Mouse (Mus musculus): ENCODE measurements around the gene Gucd1. TPM values are rescaled to one million over a fixed set of nuclear protein-coding genes. Genes with fewer than 3 reads are reported as not detected.
A peak's percentile ranks its signal among the peaks of the same experiment; 100 is the strongest.
"Not testable (repeated sequence)": the region's sequence is repeated elsewhere in the genome, so short reads cannot be mapped to it uniquely, and the experiment has no call there.

The Gucd1 gene
- total RNA-seq, 2 experiments from 2014 or later, result 28.7 to 39.0 TPM

GRCm38 (mm10) chr10:75475139-75475850 is 42.5 kb downstream of the Gucd1 start:
- not testable (repeated sequence) for DNase-seq (ENCODE audit: low spot score in 2 of 2)

GRCm38 (mm10) chr10:75474571-75474970 is 43.2 kb downstream of the Gucd1 start:
- DNase-seq (ENCODE audit: low spot score in 2 of 2), result no peak

GRCm38 (mm10) chr10:75473411-75473810 is 44.4 kb downstream of the Gucd1 start:
- DNase-seq (ENCODE audit: low spot score in 2 of 2), result no peak

- DNase-seq (ENCODE audit: low spot score in 2 of 2), result no peak
These were observed 51.8 kb downstream of the Gucd1 start for GRCm38 (mm10) chr10:75465781-75466550.

GRCm38 (mm10) chr10:75462728-75463127 is 55.0 kb downstream of the Gucd1 start:
- no peak for DNase-seq (ENCODE audit: low spot score in 2 of 2)

- DNase-seq (ENCODE audit: low spot score in 2 of 2), result no peak
These were observed 59.4 kb downstream of the Gucd1 start for GRCm38 (mm10) chr10:75458329-75458728.

- DNase-seq (ENCODE audit: low spot score in 2 of 2), result no peak
These were observed 59.9 kb downstream of the Gucd1 start for GRCm38 (mm10) chr10:75457852-75458251.

GRCm38 (mm10) chr10:75456061-75456831 is 61.5 kb downstream of the Gucd1 start:
- DNase-seq (ENCODE audit: low spot score in 2 of 2), result not testable (repeated sequence)

GRCm38 (mm10) chr10:75451036-75451786 is 66.6 kb downstream of the Gucd1 start:
- peak in 1 of 2 experiments; percentile 53 for DNase-seq (ENCODE audit: low spot score in 2 of 2)

GRCm38 (mm10) chr10:75450331-75450730 is 67.4 kb downstream of the Gucd1 start:
- no peak for DNase-seq (ENCODE audit: low spot score in 2 of 2)

GRCm38 (mm10) chr10:75448806-75449420 is 68.9 kb downstream of the Gucd1 start:
- no peak for DNase-seq (ENCODE audit: low spot score in 2 of 2)

GRCm38 (mm10) chr10:75447489-75447888 is 70.3 kb downstream of the Gucd1 start:
- DNase-seq (ENCODE audit: low spot score in 2 of 2), result no peak

- no peak for DNase-seq (ENCODE audit: low spot score in 2 of 2)
These were observed 71.2 kb downstream of the Gucd1 start for GRCm38 (mm10) chr10:75446501-75447083.

- no peak for DNase-seq (ENCODE audit: low spot score in 2 of 2)
These were observed 72.7 kb downstream of the Gucd1 start for GRCm38 (mm10) chr10:75445030-75445429.

- DNase-seq (ENCODE audit: low spot score in 2 of 2), result no peak
These were observed 73.5 kb downstream of the Gucd1 start for GRCm38 (mm10) chr10:75444111-75444826.

- no peak for DNase-seq (ENCODE audit: low spot score in 2 of 2)
These were observed 74.8 kb downstream of the Gucd1 start for GRCm38 (mm10) chr10:75443017-75443416.

- DNase-seq (ENCODE audit: low spot score in 2 of 2), result no peak
These were observed 76.0 kb downstream of the Gucd1 start for GRCm38 (mm10) chr10:75441800-75442199.

GRCm38 (mm10) chr10:75440756-75441155 is 77.0 kb downstream of the Gucd1 start:
- DNase-seq (ENCODE audit: low spot score in 2 of 2), result no peak

GRCm38 (mm10) chr10:75439211-75439811 is 78.5 kb downstream of the Gucd1 start:
- peak; percentile 43 to 59 for DNase-seq (ENCODE audit: low spot score in 2 of 2)
